Mouse (Mus musculus): ENCODE measurements at regions not wholly inside any gene's neighbourhood (a gene's known extent, or its start where the extent isn't known, plus 50 kb on each side); places are given as distances from the start of the nearest gene placed in this dataset.

GRCm38 (mm10) chr9:100359934-100360716 lies 126.5 kb downstream of the Il20rb start:
- Histone ChIP-seq H3K27ac (replicated peaks) (no peak overlapping the region), H3K9me3 (no peaks in the 10 kb centered on the region), H3K4me3 (no peak overlapping the region), H3K4me1 (replicated peaks) (no peaks in the 10 kb centered on the region), H3K4me2 (no peak overlapping the region), H3K9ac (no peak overlapping the region), H3K36me3 (no peaks in the 10 kb centered on the region), H3K27me3 (no peaks in the 10 kb centered on the region)
- 69% methylated on average over 9 of the region's 9 CpGs for WGBS
- ATAC-seq (ENCODE audit: low FRiP score, low read depth): no peak

- no peaks in the 10 kb centered on the region for H3K4me1 ChIP-seq (replicated peaks)
- H3K27me3 ChIP-seq: no peaks in the 10 kb centered on the region
- H3K9ac ChIP-seq: no peak overlapping the region
- WGBS: 55% methylated on average over 12 of the region's 12 CpGs
- no peak overlapping the region for H3K4me3 ChIP-seq
- 0 out of 2 replicates have a peak overlapping the region, but pooled peaks have one; percentile 12 for H3K4me2 ChIP-seq
- H3K9me3 ChIP-seq: no peaks in the 10 kb centered on the region
- ATAC-seq (ENCODE audit: low FRiP score, low read depth): no peak
- H3K36me3 ChIP-seq: no peaks in the 10 kb centered on the region
- H3K27ac ChIP-seq (replicated peaks): no peak overlapping the region
Observed at GRCm38 (mm10) chr9:100357553-100357952, 129.0 kb downstream of the Il20rb start.

GRCm38 (mm10) chr9:100340796-100341195 lies 145.8 kb downstream of the Il20rb start:
- no peaks in the 10 kb centered on the region for H3K36me3 ChIP-seq
- no peaks in the 10 kb centered on the region for H3K4me1 ChIP-seq (replicated peaks)
- H3K27me3 ChIP-seq: no peaks in the 10 kb centered on the region
- WGBS: 71% methylated on average over 8 of the region's 8 CpGs
- no peak overlapping the region for H3K9ac ChIP-seq
- ATAC-seq (ENCODE audit: low FRiP score, low read depth): no peak
- H3K4me2 ChIP-seq: no peak overlapping the region
- no peak overlapping the region for H3K4me3 ChIP-seq
- no peak overlapping the region for H3K27ac ChIP-seq (replicated peaks)
- no peaks in the 10 kb centered on the region for H3K9me3 ChIP-seq

- Histone ChIP-seq H3K27me3 (0 out of 2 replicates have a peak, but pooled peaks cover 3% of the 10 kb centered on the region), H3K9ac (no peak overlapping the region), H3K4me2 (no peak overlapping the region), H3K27ac (replicated peaks) (no peak overlapping the region), H3K4me1 (replicated peaks) (peaks cover 8% of the 10 kb centered on the region; the same call in 1 of the 2 replicates), H3K9me3 (no peaks in the 10 kb centered on the region), H3K4me3 (no peak overlapping the region), H3K36me3 (no peaks in the 10 kb centered on the region)
- no peak for ATAC-seq (ENCODE audit: low FRiP score, low read depth)
- 72% methylated on average over 5 of the region's 5 CpGs for WGBS
Observed at GRCm38 (mm10) chr9:100307765-100308164, 178.8 kb downstream of the Il20rb start.

- no peaks in the 10 kb centered on the region for H3K27me3 ChIP-seq
- H3K36me3 ChIP-seq: no peaks in the 10 kb centered on the region
- ATAC-seq (ENCODE audit: low FRiP score, low read depth): no peak
- no peaks in the 10 kb centered on the region for H3K9me3 ChIP-seq
- WGBS: 53% methylated on average over 2 of the region's 2 CpGs
- H3K4me1 ChIP-seq (replicated peaks): peaks cover 8% of the 10 kb centered on the region; the same call in 1 of the 2 replicates
- H3K4me2 ChIP-seq: no peak overlapping the region
- no peak overlapping the region for H3K4me3 ChIP-seq
- H3K27ac ChIP-seq (replicated peaks): no peak overlapping the region
- no peak overlapping the region for H3K9ac ChIP-seq
Observed at GRCm38 (mm10) chr9:100307364-100307763, 179.2 kb downstream of the Il20rb start.

- H3K27me3 ChIP-seq: no peaks in the 10 kb centered on the region; the same call in 1 of the 2 replicates
- WGBS: 81% methylated on average over 6 of the region's 6 CpGs
- no peak overlapping the region for H3K4me2 ChIP-seq
- no peaks in the 10 kb centered on the region for H3K9me3 ChIP-seq
- H3K27ac ChIP-seq (replicated peaks): no peak overlapping the region
- H3K36me3 ChIP-seq: no peaks in the 10 kb centered on the region
- H3K4me3 ChIP-seq: no peak overlapping the region
- H3K9ac ChIP-seq: no peak overlapping the region
- peaks cover 18% of the 10 kb centered on the region; the same call in 1 of the 2 replicates for H3K4me1 ChIP-seq (replicated peaks)
- ATAC-seq (ENCODE audit: low FRiP score, low read depth): no peak
Observed at GRCm38 (mm10) chr9:100303762-100304161, 182.8 kb downstream of the Il20rb start.

GRCm38 (mm10) chr9:100301613-100302012 lies 185.0 kb downstream of the Il20rb start:
- H3K27ac ChIP-seq (replicated peaks): no peak overlapping the region
- no peak overlapping the region for H3K9ac ChIP-seq
- 38% methylated on average over 12 of the region's 12 CpGs for WGBS
- H3K9me3 ChIP-seq: no peaks in the 10 kb centered on the region
- no peak overlapping the region for H3K4me2 ChIP-seq
- peaks cover 10% of the 10 kb centered on the region; the same call in 1 of the 2 replicates for H3K4me1 ChIP-seq (replicated peaks)
- no peak overlapping the region for H3K4me3 ChIP-seq
- no peaks in the 10 kb centered on the region for H3K36me3 ChIP-seq
- H3K27me3 ChIP-seq: no peaks in the 10 kb centered on the region; the same call in 1 of the 2 replicates
- no peak for ATAC-seq (ENCODE audit: low FRiP score, low read depth)

GRCm38 (mm10) chr9:100277361-100277760 lies 209.2 kb downstream of the Il20rb start:
- Histone ChIP-seq H3K9me3 (no peaks in the 10 kb centered on the region), H3K27ac (replicated peaks) (no peak overlapping the region), H3K4me2 (no peak overlapping the region), H3K36me3 (no peaks in the 10 kb centered on the region), H3K9ac (no peak overlapping the region), H3K4me1 (replicated peaks) (peaks cover 7% of the 10 kb centered on the region), H3K4me3 (no peak overlapping the region), H3K27me3 (peaks cover 8% of the 10 kb centered on the region; the same call in 1 of the 2 replicates)
- no peak for ATAC-seq (ENCODE audit: low FRiP score, low read depth)
- 54% methylated on average over 13 of the region's 13 CpGs for WGBS

GRCm38 (mm10) chr9:100266528-100267387 lies 219.8 kb downstream of the Il20rb start:
- Histone ChIP-seq H3K9me3 (no peaks in the 10 kb centered on the region), H3K9ac (no peak overlapping the region), H3K27ac (replicated peaks) (no peak overlapping the region), H3K4me1 (replicated peaks) (peaks cover 19% of the 10 kb centered on the region), H3K27me3 (peaks cover 3% of the 10 kb centered on the region; the same call in 1 of the 2 replicates), H3K4me3 (0 out of 2 replicates have a peak overlapping the region, but pooled peaks have one; percentile 6), H3K4me2 (peak overlapping the region; percentile 45), H3K36me3 (no peaks in the 10 kb centered on the region)
- no peak for ATAC-seq (ENCODE audit: low FRiP score, low read depth)
- WGBS: 14% methylated on average over 16 of the region's 16 CpGs

- Histone ChIP-seq H3K4me1 (replicated peaks) (no peaks in the 10 kb centered on the region), H3K9ac (no peak overlapping the region), H3K9me3 (no peaks in the 10 kb centered on the region), H3K27ac (replicated peaks) (no peak overlapping the region), H3K4me3 (no peak overlapping the region), H3K4me2 (no peak overlapping the region), H3K36me3 (no peaks in the 10 kb centered on the region), H3K27me3 (no peaks in the 10 kb centered on the region)
- WGBS: 60% methylated on average over 10 of the region's 10 CpGs
- no peak for ATAC-seq (ENCODE audit: low FRiP score, low read depth)
Observed at GRCm38 (mm10) chr9:100252409-100252808, 234.2 kb downstream of the Il20rb start.

Data from hindbrain, embryonic 15.5 days (tissue).